Mouse (Mus musculus) limb, embryonic 14.5 days (tissue): Measurements from ENCODE around the gene Yrdc. TPM values are rescaled to one million over a fixed set of nuclear protein-coding genes. Genes with fewer than 3 reads are reported as not detected.

Source experiments
- ATAC-seq: fragments of 200-750 bp; cut with Nextera tagmentation; 2 replicates; pipeline ENCODE4 v1.8.0; 2017; ENCODE audit warnings: low read depth, moderate number of reproducible peaks, moderate TSS enrichment; ENCODE audit not compliant: low FRiP score
- DNase-seq: peaks from one replicate; pipeline ENCODE4 v3.0.0-alpha.2; 2015; ENCODE audit warnings: low spot score
- H3K27ac ChIP-seq: fragments of 300-500 bp; sonication (generic); replicated peaks from 2 replicates; pipeline ENCODE4 v1.5.1; 2014; ENCODE audit warnings: low read depth, mild to moderate bottlenecking, low read length, moderate library complexity, mixed read lengths
- H3K27me3 ChIP-seq: fragments of 300-500 bp; sonication (generic); 2 replicates; pipeline ENCODE4 v1.6.1; 2014; ENCODE audit warnings: low read length, mixed read lengths; ENCODE audit not compliant: control insufficient read depth, insufficient read depth
- H3K36me3 ChIP-seq: fragments of 300-500 bp; sonication (generic); 2 replicates; pipeline ENCODE4 v1.6.1; 2014; ENCODE audit warnings: mild to moderate bottlenecking, low read length, moderate library complexity, mixed read lengths; ENCODE audit not compliant: control insufficient read depth, insufficient read depth
- H3K4me1 ChIP-seq: fragments of 300-500 bp; sonication (generic); 2 replicates; pipeline ENCODE4 v1.6.1; 2014; ENCODE audit warnings: antibody characterized with exemption, low read length, mixed read lengths; ENCODE audit not compliant: control insufficient read depth, insufficient read depth
- H3K4me2 ChIP-seq: fragments of 300-500 bp; sonication (generic); replicated peaks from 2 replicates; pipeline ENCODE4 v1.6.1; 2014; ENCODE audit warnings: low read depth, mild to moderate bottlenecking, low read length, moderate library complexity; ENCODE audit not compliant: severe bottlenecking
- H3K4me3 ChIP-seq: fragments of 300-500 bp; sonication (generic); replicated peaks from 2 replicates; pipeline ENCODE4 v1.5.1; 2014; ENCODE audit warnings: low read length
- H3K9ac ChIP-seq: fragments of 300-500 bp; sonication (generic); 2 replicates; pipeline ENCODE4 v1.6.1; 2014; ENCODE audit warnings: mild to moderate bottlenecking, low read depth, low read length, moderate library complexity; ENCODE audit not compliant: severe bottlenecking
- H3K9me3 ChIP-seq: fragments of 300-500 bp; sonication (generic); 2 replicates; pipeline ENCODE4 v1.6.1; 2016; ENCODE audit warnings: low read length; ENCODE audit not compliant: control insufficient read depth
- POLR2A ChIP-seq: fragments of 200-500 bp; IDR thresholded peaks from 2 replicates; pipeline ENCODE4 v1.8.0; 2012; ENCODE audit warnings: inconsistent platforms, mild to moderate bottlenecking, moderate library complexity, borderline replicate concordance; ENCODE audit not compliant: insufficient read depth, insufficient read length; ENCODE audit errors: extremely low read depth
- WGBS: fragments of 180-500 bp; shearing (Covaris S2); extraction: QIAGEN DNeasy Blood & Tissue Kit; methylation state at CpG from one replicate; pipeline ENCODE4 v1.1.7; 2014; 5-methylcytosine and 5-hydroxymethylcytosine counted together
- polyA plus RNA-seq, 2 experiments: library from polyadenylated mRNA; depleted of rRNA in 1 of 2; stranded (reverse) in 1 of 2; unstranded in 1 of 2; fragments of >200 nt; fragmentation: Nextera tagmentation in 1 of 2; extraction: Ambion mirVana in 1 of 2; gene quantifications; 2 replicates each; pipeline versions ENCODE4 v1.2.1 to v1.2.3; 2012 to 2014

Gene Yrdc
- polyA plus RNA-seq, 2 experiments = 48.6 to 54.6 TPM

- H3K4me3 ChIP-seq = no peak overlapping the region
- no peaks in the 10 kb centered on the region for H3K4me1 ChIP-seq
- H3K36me3 ChIP-seq = peaks cover 50% of the 10 kb centered on the region
- H3K4me2 ChIP-seq = no peak overlapping the region
- H3K9ac ChIP-seq = no peak overlapping the region
- WGBS = 95% methylated on average over 1 of the region's 1 CpGs
- no peak for TF ChIP-seq POLR2A
- H3K27ac ChIP-seq = no peak overlapping the region
- no peaks in the 10 kb centered on the region for H3K27me3 ChIP-seq
- H3K9me3 ChIP-seq = no peaks in the 10 kb centered on the region
- DNase-seq (no peak), ATAC-seq (no peak)
Measured at GRCm38 (mm10) chr4:124840998-124841397, 9.5 kb upstream of the Yrdc start.

- no peak overlapping the region for H3K4me3 ChIP-seq
- H3K4me2 ChIP-seq = no peak overlapping the region
- no peak overlapping the region for H3K27ac ChIP-seq
- TF ChIP-seq POLR2A = no peak
- no peaks in the 10 kb centered on the region for H3K27me3 ChIP-seq
- H3K4me1 ChIP-seq = no peaks in the 10 kb centered on the region
- no peaks in the 10 kb centered on the region for H3K9me3 ChIP-seq
- DNase-seq (no peak), ATAC-seq (no peak)
- 61% methylated on average over 11 of the region's 11 CpGs for WGBS
- H3K36me3 ChIP-seq = peaks cover 46% of the 10 kb centered on the region
- no peak overlapping the region for H3K9ac ChIP-seq
Measured at GRCm38 (mm10) chr4:124843493-124843892, 7.0 kb upstream of the Yrdc start.

GRCm38 (mm10) chr4:124847573-124847972 lies 2.9 kb upstream of the Yrdc start:
- ATAC-seq (no peak), DNase-seq (peak; percentile 64)
- H3K36me3 ChIP-seq = peaks cover 27% of the 10 kb centered on the region
- no peaks in the 10 kb centered on the region for H3K27me3 ChIP-seq
- 6% methylated on average over 8 of the region's 8 CpGs for WGBS
- H3K9me3 ChIP-seq = no peaks in the 10 kb centered on the region
- H3K27ac ChIP-seq = no peak overlapping the region
- no peak for TF ChIP-seq POLR2A
- H3K4me1 ChIP-seq = peaks cover 13% of the 10 kb centered on the region
- H3K4me3 ChIP-seq = no peak overlapping the region
- no peak overlapping the region for H3K9ac ChIP-seq
- no peak overlapping the region for H3K4me2 ChIP-seq

- Histone ChIP-seq H3K4me3 (peak overlapping the region; percentile 94), H3K9me3 (no peaks in the 10 kb centered on the region), H3K4me1 (peaks cover 13% of the 10 kb centered on the region), H3K4me2 (peak overlapping the region; percentile 80), H3K36me3 (peaks cover 37% of the 10 kb centered on the region), H3K27me3 (no peaks in the 10 kb centered on the region), H3K9ac (peak overlapping the region; percentile 87), H3K27ac (peak overlapping the region; percentile 91)
- TF ChIP-seq POLR2A = no peak
- DNase-seq = peak; percentile 78
- 2% methylated on average over 20 of the region's 24 CpGs for whole genome bisulfite sequencing
- peak; percentile 11; the same call in 1 of the 2 replicates for ATAC-seq
Measured at GRCm38 (mm10) chr4:124849631-124850260, 733 bp upstream of the Yrdc start.

GRCm38 (mm10) chr4:124850933-124851658 lies 617 bp downstream of the Yrdc start, which contains the start of gene 1110065P20Rik:
Gene 1110065P20Rik (minus strand): TSS chr4:124851196.
- DNase-seq (peak; percentile 58), ATAC-seq (peak; percentile 35)
- TF ChIP-seq POLR2A = no peak
- Histone ChIP-seq H3K9ac (peak within 1 kb of the TSS; percentile 87), H3K27ac (peak within 1 kb of the TSS; percentile 91), H3K4me3 (peak within 1 kb of the TSS; percentile 94), H3K4me2 (peak within 1 kb of the TSS; percentile 80), H3K9me3 (no peaks in the 10 kb centered on the region), H3K4me1 (peaks cover 13% of the 10 kb centered on the region), H3K27me3 (no peaks in the 10 kb centered on the region), H3K36me3 (peaks cover 44% of the 10 kb centered on the region)
- WGBS = 1% methylated on average over 44 of the region's 75 CpGs
